Mouse (Mus musculus): ENCODE measurements at regions not wholly inside any gene's neighbourhood (a gene's known extent, or its start where the extent isn't known, plus 50 kb on each side); places are given as distances from the start of the nearest gene placed in this dataset.

- Histone ChIP-seq H3K9ac (no peak overlapping the region), H3K27me3 (0 out of 2 replicates have a peak, but pooled peaks cover 6% of the 10 kb centered on the region), H3K4me2 (no peak overlapping the region), H3K9me3 (replicated peaks) (0 out of 2 replicates have a peak, but pooled peaks cover 2% of the 10 kb centered on the region), H3K36me3 (no peaks in the 10 kb centered on the region), H3K4me3 (replicated peaks) (no peak overlapping the region), H3K27ac (no peak overlapping the region), H3K4me1 (replicated peaks) (no peaks in the 10 kb centered on the region)
- 71% methylated on average over 4 of the region's 4 CpGs for WGBS (ENCODE audit: insufficient replicate concordance)
- no peak for ATAC-seq (ENCODE audit: low read depth)
- DNase-seq: no peak
Measured at GRCm38 (mm10) chrX:105228580-105228979, 108.4 kb downstream of the Magee1 start.

- H3K27ac ChIP-seq: no peak overlapping the region
- H3K4me3 ChIP-seq (replicated peaks): no peak overlapping the region
- 14% methylated on average over 8 of the region's 8 CpGs for WGBS (ENCODE audit: insufficient replicate concordance)
- no peaks in the 10 kb centered on the region for H3K36me3 ChIP-seq
- no peaks in the 10 kb centered on the region for H3K4me1 ChIP-seq (replicated peaks)
- ATAC-seq (ENCODE audit: low read depth): peak; percentile 77
- H3K27me3 ChIP-seq: peaks cover 20% of the 10 kb centered on the region
- no peak overlapping the region for H3K9ac ChIP-seq
- H3K4me2 ChIP-seq: no peak overlapping the region
- no peaks in the 10 kb centered on the region for H3K9me3 ChIP-seq (replicated peaks)
- peak; percentile 1 for DNase-seq
Measured at GRCm38 (mm10) chrX:105236982-105237738, 117.0 kb downstream of the Magee1 start.

All from liver, embryonic 13.5 days (tissue).